Mouse (Mus musculus) ES-E14 (cell line): ENCODE measurements around the gene Marveld3. TPM values are rescaled to one million over a fixed set of nuclear protein-coding genes. Genes with fewer than 3 reads are reported as not detected.

ENCODE experiments used
- DNase-seq: peaks from one replicate; pipeline ENCODE4 v3.0.0-alpha.2; 2013; ENCODE audit warnings: low read depth, low spot score
- H3K27ac ChIP-seq: 2 replicates; pipeline ENCODE4 v1.5.1; 2012; ENCODE audit warnings: low read depth, mild to moderate bottlenecking, low read length, moderate library complexity, mixed read lengths; ENCODE audit not compliant: poor library complexity, insufficient read depth, severe bottlenecking
- H3K36me3 ChIP-seq: 2 replicates; pipeline ENCODE4 v1.6.1; 2012; ENCODE audit warnings: mild to moderate bottlenecking, low read length, moderate library complexity, mixed read lengths; ENCODE audit not compliant: control insufficient read depth, poor library complexity, insufficient read depth, severe bottlenecking
- H3K4me1 ChIP-seq, 2 experiments: fragments of 150-350 bp in 1 of 2; sonication (generic) in 1 of 2; 2 replicates each; pipeline ENCODE4 v1.6.1; 2012; ENCODE audit warnings: low read length in 2 of 2, mild to moderate bottlenecking in 1 of 2, mixed read lengths in 1 of 2; ENCODE audit not compliant: control insufficient read depth in 2 of 2, insufficient read depth in 2 of 2, poor library complexity in 1 of 2
- H3K4me3 ChIP-seq, 2 experiments: fragments of 150-350 bp in 1 of 2; sonication (generic) in 1 of 2; 2 replicates each; pipeline ENCODE4 v1.5.1; 2012; ENCODE audit warnings: low read length in 2 of 2, low read depth in 1 of 2, mild to moderate bottlenecking in 1 of 2, mixed read lengths in 1 of 2; ENCODE audit not compliant: insufficient read depth in 1 of 2, poor library complexity in 1 of 2, severe bottlenecking in 1 of 2
- H3K9ac ChIP-seq: 2 replicates; pipeline ENCODE4 v1.6.1; 2012; ENCODE audit warnings: low read depth, mild to moderate bottlenecking, low read length, mixed read lengths; ENCODE audit not compliant: poor library complexity, insufficient read depth, severe bottlenecking
- H3K9me3 ChIP-seq: fragments of 150-350 bp; sonication (generic); 2 replicates; pipeline ENCODE4 v1.6.1; 2012; ENCODE audit warnings: low read depth, mild to moderate bottlenecking, low read length; ENCODE audit not compliant: control insufficient read depth, insufficient read depth
- CHD2 ChIP-seq: IDR thresholded peaks from 2 replicates; pipeline ENCODE4 v1.6.1; 2014; ENCODE audit warnings: mild to moderate bottlenecking, low read depth, low read length, inconsistent platforms
- HCFC1 ChIP-seq: IDR thresholded peaks from 2 replicates; pipeline ENCODE4 v1.6.1; 2012; ENCODE audit warnings: low read length, inconsistent platforms, borderline replicate concordance; ENCODE audit not compliant: insufficient read depth
- MAFK ChIP-seq: IDR thresholded peaks from 2 replicates; pipeline ENCODE4 v1.6.1; 2014; ENCODE audit warnings: mild to moderate bottlenecking, low read depth, low read length, inconsistent platforms; ENCODE audit not compliant: insufficient read depth
- ZC3H11A ChIP-seq: IDR thresholded peaks from 2 replicates; pipeline ENCODE4 v1.6.1; 2012; ENCODE audit warnings: low read depth, mild to moderate bottlenecking, inconsistent platforms, low read length, borderline replicate concordance
- ZNF384 ChIP-seq: IDR thresholded peaks from 2 replicates; pipeline ENCODE4 v1.6.1; 2012; ENCODE audit warnings: low read depth, low read length, inconsistent platforms
- in situ Hi-C, 2 experiments: fragments of 600-800 bp; cut with MboI; formaldehyde crosslinking; loops; one replicate each; pipeline ENCODE4 v1.15.1; 2025; ENCODE audit warnings: low sequenced_read_pairs in 2 of 2, inconsistent platforms in 1 of 2; ENCODE audit not compliant: unreplicated experiment in 2 of 2
- total RNA-seq: library from RNA; depleted of rRNA; stranded (reverse); fragments of 300-350 nt; gene quantifications from 2 replicates; pipeline ENCODE4 v1.2.3, GENCODE M21; 2012

Gene Marveld3
- total RNA-seq, 1 experiment = 2.0 TPM

DNA sequence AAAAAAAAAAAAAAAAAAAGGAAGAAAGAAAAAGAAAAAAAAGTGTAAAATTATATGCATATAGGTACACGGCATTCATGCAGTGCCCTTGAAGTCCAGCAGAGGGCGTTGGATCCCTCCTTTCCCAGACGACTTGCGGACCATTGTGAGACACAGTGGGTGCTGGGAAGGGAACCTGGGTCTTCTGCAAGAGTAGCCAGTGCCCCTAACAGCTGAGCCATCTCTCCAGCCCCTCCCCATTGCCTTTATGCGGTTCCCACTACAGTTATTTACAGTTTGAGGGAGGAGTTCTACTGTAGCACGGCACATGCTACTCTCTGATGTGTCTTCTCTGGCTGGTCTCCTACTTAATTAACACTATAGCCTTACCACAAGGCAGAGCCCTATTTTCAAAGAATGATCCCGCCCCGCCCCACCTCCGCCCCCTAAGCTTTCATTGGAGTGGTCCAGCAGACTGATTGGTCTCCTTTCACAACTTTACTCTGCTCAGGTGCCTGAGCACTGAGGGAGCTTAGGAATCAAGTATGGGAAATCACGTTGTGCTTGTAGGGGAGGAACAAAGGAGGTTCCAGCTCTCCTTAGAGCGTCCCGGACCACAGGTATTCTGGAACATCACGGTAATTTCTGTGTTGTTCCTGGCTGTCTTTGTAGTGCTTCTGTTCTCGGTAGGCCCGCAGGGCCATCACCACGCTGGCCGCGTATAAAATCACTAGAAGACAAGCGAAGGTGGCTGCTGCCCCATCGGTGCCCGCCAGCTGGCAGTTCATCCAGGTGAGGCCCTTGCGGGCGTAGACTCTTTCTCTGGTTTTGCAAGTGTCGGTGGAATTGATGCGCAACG is 14.3 kb downstream of the Marveld3 start:
- Histone ChIP-seq H3K4me1 (0 out of 4 replicates have a peak, but pooled peaks cover 0 to 2% of the 10 kb centered on the region in 2 experiments), H3K36me3 (no peaks in the 10 kb centered on the region), H3K9ac (peak overlapping the region; percentile 10; the same call in 1 of the 2 replicates), H3K27ac (no peak overlapping the region), H3K9me3 (no peaks in the 10 kb centered on the region), H3K4me3 (peak overlapping the region; percentile 55)
- TF ChIP-seq ZNF384 (peak; percentile 77), ZC3H11A (no peak), CHD2 (no peak), HCFC1 (no peak), MAFK (no peak)
- DNase-seq = peak; percentile 56
- in situ Hi-C loops = no loop called here

DNA sequence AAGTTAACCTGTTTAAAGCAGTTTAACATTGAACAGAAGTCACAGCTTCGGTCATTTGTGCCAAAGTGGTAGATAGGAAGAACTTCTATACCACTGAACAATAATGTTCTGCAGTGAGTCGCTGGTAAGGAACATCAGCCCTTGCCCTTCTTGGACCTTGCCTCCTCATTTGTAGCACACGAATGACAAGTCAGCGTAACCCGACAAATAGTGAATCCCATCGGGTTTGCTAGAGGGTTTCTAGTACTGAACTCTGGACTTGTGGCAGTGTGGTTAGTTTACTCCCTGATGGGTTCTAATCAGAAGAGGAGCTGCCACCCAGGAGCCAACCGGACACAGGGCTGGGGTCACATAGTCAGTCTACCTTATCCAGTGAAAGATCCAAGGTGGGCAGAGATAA is 15.7 kb downstream of the Marveld3 start:
- TF ChIP-seq CHD2 (no peak), HCFC1 (no peak), MAFK (no peak), ZC3H11A (no peak), ZNF384 (no peak)
- in situ Hi-C loops = no loop called here
- Histone ChIP-seq H3K36me3 (no peaks in the 10 kb centered on the region), H3K9me3 (no peaks in the 10 kb centered on the region), H3K27ac (no peak overlapping the region), H3K9ac (no peak overlapping the region), H3K4me1 (0 out of 4 replicates have a peak, but pooled peaks cover 0 to 2% of the 10 kb centered on the region in 2 experiments), H3K4me3 (no peak overlapping the region)
- DNase-seq = no peak

DNA sequence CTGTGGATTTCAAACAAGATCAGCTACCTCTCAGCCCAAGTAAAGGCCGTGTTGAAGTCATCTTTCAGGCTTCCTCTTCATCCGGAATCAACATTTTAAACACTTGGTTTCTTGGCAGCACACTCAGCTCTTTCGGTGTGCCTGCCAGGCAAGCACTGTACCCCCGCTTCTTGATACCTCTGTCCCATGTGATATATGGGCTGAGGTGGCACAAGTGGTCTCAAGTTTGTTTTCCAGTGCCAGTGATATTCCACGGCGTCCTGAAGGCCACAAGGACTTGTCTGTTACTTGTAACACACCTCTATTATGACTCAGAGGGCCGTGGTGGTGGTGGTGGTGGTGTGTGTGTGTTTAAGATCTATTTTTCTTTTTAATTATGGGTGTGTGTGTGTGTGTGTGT is 16.3 kb downstream of the Marveld3 start:
- no peak overlapping the region for H3K4me3 ChIP-seq
- in situ Hi-C loops = no loop called here
- no peaks in the 10 kb centered on the region for H3K9me3 ChIP-seq
- H3K9ac ChIP-seq = no peak overlapping the region
- H3K4me1 ChIP-seq = 0 out of 4 replicates have a peak, but pooled peaks cover 0 to 2% of the 10 kb centered on the region in 2 experiments
- H3K27ac ChIP-seq = no peak overlapping the region
- TF ChIP-seq ZC3H11A (no peak), ZNF384 (no peak), HCFC1 (no peak), MAFK (no peak), CHD2 (no peak)
- no peaks in the 10 kb centered on the region for H3K36me3 ChIP-seq
- DNase-seq = no peak

- DNase-seq = no peak
- Histone ChIP-seq H3K27ac (no peak overlapping the region), H3K4me3 (no peak overlapping the region), H3K4me1 (0 out of 4 replicates have a peak, but pooled peaks cover 0 to 2% of the 10 kb centered on the region in 2 experiments), H3K9me3 (no peaks in the 10 kb centered on the region), H3K36me3 (no peaks in the 10 kb centered on the region), H3K9ac (no peak overlapping the region)
- in situ Hi-C loops = no loop called here
- no peak for TF ChIP-seq HCFC1
- no peak for TF ChIP-seq ZC3H11A
- TF ChIP-seq MAFK = no peak
- no peak for TF ChIP-seq ZNF384
- no peak for TF ChIP-seq CHD2
Observed at GRCm38 (mm10) chr8:109945153-109945632, 16.8 kb downstream of the Marveld3 start.
